Mouse (Mus musculus) CD4-positive, CD25-positive, alpha-beta regulatory T cell, adult 4 months (primary cell): Measurements from ENCODE around the gene Gm30302. TPM values are rescaled to one million over a fixed set of nuclear protein-coding genes. Genes with fewer than 3 reads are reported as not detected.

Experiments used
- ATAC-seq: one replicate; pipeline ENCODE4 v1.8.0; 2017
- polyA plus RNA-seq, 2 experiments: library from polyadenylated mRNA; unstranded; fragments of 100-300 nt; shearing (Covaris generic); gene quantifications; one replicate each; pipeline ENCODE4 v1.2.1; 2017

Gene Gm30302
- polyA plus RNA-seq, 2 experiments from 2014 or later: not detected

GRCm38 (mm10) chr13:49736430-49736829, 62.4 kb downstream of the Gm30302 start:
- no peak for ATAC-seq

Other genes with a start within 250 kb of the Gm30302 start
- gene Omd, start 216.5 kb downstream of the Gm30302 start, polyA plus RNA-seq: 1 to 10 TPM in 1 of 2 experiments, under 1 TPM in 1; 0.28 to 1.1 TPM
- under 1 TPM; 0.16 to 0.30 TPM for gene Ogn, start 191.0 kb downstream of the Gm30302 start, polyA plus RNA-seq
- gene Cenpp, start 146.2 kb downstream of the Gm30302 start, polyA plus RNA-seq: 1 to 10 TPM; 3.0 to 4.0 TPM
- gene Nol8, start 145.9 kb downstream of the Gm30302 start, polyA plus RNA-seq: 10 to 100 TPM; 48.0 to 55.4 TPM
- gene Iars, start 116.9 kb downstream of the Gm30302 start, polyA plus RNA-seq: 10 to 100 TPM; 34.9 to 48.6 TPM